Mouse (Mus musculus) MEL (cell line): ENCODE data around the gene Abcc10. TPM values are rescaled to one million over a fixed set of nuclear protein-coding genes. Genes with fewer than 3 reads are reported as not detected.

Experiments used
- DNase-seq: peaks from one replicate; pipeline ENCODE4 v3.0.0; 2011; ENCODE audit warnings: low read depth, low spot score
- H3K27ac ChIP-seq: 2 replicates; pipeline ENCODE4 v1.5.1; 2012; ENCODE audit warnings: low read depth, mild to moderate bottlenecking, control low read depth, low read length, moderate library complexity; ENCODE audit not compliant: control insufficient read depth
- H3K27me3 ChIP-seq, 2 experiments: fragments of 150-350 bp in 1 of 2; sonication (generic) in 1 of 2; 2 replicates each; pipeline ENCODE4 v1.6.1; 2012; ENCODE audit warnings: low read length in 2 of 2, mild to moderate bottlenecking in 2 of 2, improper control_type of control experiment in 1 of 2, moderate library complexity in 1 of 2; ENCODE audit not compliant: insufficient read depth in 2 of 2, control insufficient read depth in 1 of 2
- H3K36me3 ChIP-seq, 2 experiments: 2 replicates each; pipeline ENCODE4 v1.6.1; 2012 to 2014; ENCODE audit warnings: low read length in 2 of 2, improper control_type of control experiment in 1 of 2, inconsistent platforms in 1 of 2, mild to moderate bottlenecking in 1 of 2; ENCODE audit not compliant: insufficient read depth in 2 of 2, control insufficient read depth in 1 of 2
- H3K4me1 ChIP-seq, 2 experiments: fragments of 150-350 bp in 1 of 2; sonication (generic) in 1 of 2; 2 replicates each; pipeline ENCODE4 v1.6.1; 2012; ENCODE audit warnings: low read length in 2 of 2, improper control_type of control experiment in 1 of 2, mild to moderate bottlenecking in 1 of 2; ENCODE audit not compliant: insufficient read depth in 2 of 2, control insufficient read depth in 1 of 2
- H3K4me3 ChIP-seq, 2 experiments: fragments of 150-350 bp in 1 of 2; sonication (generic) in 1 of 2; 2 replicates each; pipeline ENCODE4 v1.5.1; 2012; ENCODE audit warnings: low read depth in 2 of 2, low read length in 2 of 2, mild to moderate bottlenecking in 2 of 2, moderate library complexity in 2 of 2, control low read depth in 1 of 2, improper control_type of control experiment in 1 of 2; ENCODE audit not compliant: control insufficient read depth in 1 of 2, insufficient read depth in 1 of 2
- H3K79me2 ChIP-seq: 2 replicates; pipeline ENCODE4 v1.6.1; 2012; ENCODE audit warnings: mild to moderate bottlenecking, low read length, moderate library complexity; ENCODE audit not compliant: control insufficient read depth, poor library complexity, insufficient read depth
- H3K9ac ChIP-seq: 2 replicates; pipeline ENCODE4 v1.6.1; 2012; ENCODE audit warnings: low read depth, mild to moderate bottlenecking, control low read depth, low read length, moderate library complexity; ENCODE audit not compliant: control insufficient read depth, poor library complexity, severe bottlenecking
- H3K9me3 ChIP-seq: fragments of 150-350 bp; sonication (generic); replicated peaks from 2 replicates; pipeline ENCODE4 v1.6.1; 2012; ENCODE audit warnings: mild to moderate bottlenecking, low read length, improper control_type of control experiment, moderate library complexity; ENCODE audit not compliant: insufficient read depth
- BHLHE40 ChIP-seq: IDR thresholded peaks from 2 replicates; pipeline ENCODE4 v1.6.1; 2012; ENCODE audit warnings: low read depth, mild to moderate bottlenecking, inconsistent platforms, low read length, improper control_type of control experiment, borderline replicate concordance
- CHD1 ChIP-seq: IDR thresholded peaks from 2 replicates; pipeline ENCODE4 v1.6.1; 2012; ENCODE audit warnings: low read depth, mild to moderate bottlenecking, inconsistent platforms, low read length, improper control_type of control experiment
- CTCF ChIP-seq, 3 experiments: IDR thresholded peaks in 2 of 3; conservative IDR thresholded peaks in 1 of 3; 2 replicates each; pipeline ENCODE4 v1.5.1; 2011 to 2012; ENCODE audit warnings: low read length in 3 of 3, low read depth in 2 of 3, mild to moderate bottlenecking in 2 of 3, improper control_type of control experiment in 1 of 3, inconsistent platforms in 1 of 3, mixed read lengths in 1 of 3, moderate library complexity in 1 of 3; ENCODE audit not compliant: control insufficient read depth in 1 of 3, insufficient read depth in 1 of 3, poor library complexity in 1 of 3, severe bottlenecking in 1 of 3
- MAX ChIP-seq: IDR thresholded peaks from 2 replicates; pipeline ENCODE4 v1.6.1; 2011; ENCODE audit warnings: low read length, improper control_type of control experiment
- MAZ ChIP-seq: IDR thresholded peaks from 2 replicates; pipeline ENCODE4 v1.6.1; 2012; ENCODE audit warnings: low read depth, mild to moderate bottlenecking, inconsistent platforms, low read length, improper control_type of control experiment
- POLR2A ChIP-seq, 2 experiments: IDR thresholded peaks; 2 replicates each; pipeline ENCODE4 v1.6.1; 2011 to 2012; ENCODE audit warnings: low read length in 2 of 2, mild to moderate bottlenecking in 2 of 2, control low read depth in 1 of 2, improper control_type of control experiment in 1 of 2, low read depth in 1 of 2, moderate library complexity in 1 of 2; ENCODE audit not compliant: control insufficient read depth in 1 of 2, insufficient read depth in 1 of 2, poor library complexity in 1 of 2
- POLR2AphosphoS5 ChIP-seq: IDR thresholded peaks from 2 replicates; pipeline ENCODE4 v1.6.1; 2012; ENCODE audit warnings: low read depth, borderline replicate concordance, mild to moderate bottlenecking, inconsistent platforms, low read length, moderate library complexity, mixed read lengths
- RAD21 ChIP-seq: IDR thresholded peaks from 2 replicates; pipeline ENCODE4 v1.6.1; 2011; ENCODE audit warnings: mild to moderate bottlenecking, low read depth, low read length, improper control_type of control experiment
- SIN3A ChIP-seq: IDR thresholded peaks from 2 replicates; pipeline ENCODE4 v1.6.1; 2012; ENCODE audit warnings: low read length, improper control_type of control experiment, inconsistent platforms
- SMC3 ChIP-seq: IDR thresholded peaks from 2 replicates; pipeline ENCODE4 v1.6.1; 2011; ENCODE audit warnings: low read depth, low read length, improper control_type of control experiment
- UBTF ChIP-seq: IDR thresholded peaks from 2 replicates; pipeline ENCODE4 v1.6.1; 2012; ENCODE audit warnings: low read depth, mild to moderate bottlenecking, inconsistent platforms, low read length, improper control_type of control experiment, moderate library complexity, borderline replicate concordance; ENCODE audit not compliant: insufficient read depth
- USF1 ChIP-seq: IDR thresholded peaks from 2 replicates; pipeline ENCODE4 v1.6.1; 2014; ENCODE audit warnings: low read depth, mild to moderate bottlenecking, inconsistent platforms, low read length, improper control_type of control experiment, moderate library complexity
- USF2 ChIP-seq, 2 experiments: IDR thresholded peaks; 2 replicates each; pipeline ENCODE4 v1.6.1; 2011 to 2012; ENCODE audit warnings: improper control_type of control experiment in 2 of 2, low read length in 2 of 2, borderline replicate concordance in 1 of 2, inconsistent platforms in 1 of 2, low read depth in 1 of 2, mild to moderate bottlenecking in 1 of 2; ENCODE audit not compliant: insufficient read depth in 1 of 2
- ZC3H11A ChIP-seq: IDR thresholded peaks from 2 replicates; pipeline ENCODE4 v1.6.1; 2012; ENCODE audit warnings: low read depth, mild to moderate bottlenecking, inconsistent platforms, low read length, improper control_type of control experiment
- ZMIZ1 ChIP-seq: IDR thresholded peaks from 2 replicates; pipeline ENCODE4 v1.6.1; 2012; ENCODE audit warnings: low read depth, mild to moderate bottlenecking, inconsistent platforms, low read length, improper control_type of control experiment, moderate library complexity
- ZNF384 ChIP-seq: IDR thresholded peaks from 2 replicates; pipeline ENCODE4 v1.6.1; 2012; ENCODE audit warnings: low read depth, mild to moderate bottlenecking, inconsistent platforms, low read length, improper control_type of control experiment
- polyA plus RNA-seq, 2 experiments: library from polyadenylated mRNA; stranded (reverse) in 1 of 2; unstranded in 1 of 2; fragments of >175 nt in 1 of 2; fragments of >200 nt in 1 of 2; gene quantifications; 2 replicates each; pipeline versions ENCODE4 v1.2.1 to v1.2.4; 2012; ENCODE audit warnings: low replicate concordance in 2 of 2, low read depth in 1 of 2; ENCODE audit not compliant: insufficient read length in 2 of 2, insufficient read depth in 1 of 2, missing spikeins in 1 of 2
- total RNA-seq: library from RNA; depleted of rRNA; stranded (reverse); fragments of 300-350 nt; gene quantifications from 2 replicates; pipeline ENCODE4 v1.2.3, GENCODE M21; 2012

Gene Abcc10
- total and polyA plus RNA-seq, 3 experiments, result 4.0 to 6.2 TPM; not detected in 1

DNA sequence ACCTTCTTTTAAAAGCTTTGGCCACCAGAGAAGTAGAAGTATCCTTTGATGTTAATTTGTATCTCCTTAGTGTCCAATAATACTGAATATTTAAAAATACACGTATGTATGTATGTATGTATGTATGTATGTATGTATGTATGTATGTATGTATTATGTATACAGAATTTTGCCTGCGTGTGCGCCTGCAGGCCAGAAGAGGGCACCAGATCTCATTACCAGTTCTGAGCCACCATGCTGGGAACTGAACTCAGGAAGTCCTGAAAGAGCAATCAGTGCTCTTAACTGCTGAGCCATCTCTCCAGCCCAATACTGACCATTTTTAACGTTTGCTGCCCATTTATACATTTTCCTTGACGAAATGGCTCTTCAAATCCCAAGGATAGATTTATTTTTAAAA lies 8.3 kb upstream of the Abcc10 start:
- Histone ChIP-seq H3K79me2 (no peaks in the 10 kb centered on the region), H3K27me3 (no peaks in the 10 kb centered on the region), H3K4me1 (peaks cover 2 to 13% of the 10 kb centered on the region in 2 experiments; a peak in 3 of 4 replicates), H3K36me3 (peaks cover 0 to 10% of the 10 kb centered on the region in 2 experiments; a peak in 2 of 4 replicates), H3K27ac (no peak overlapping the region), H3K9ac (no peak overlapping the region), H3K4me3 (no peak overlapping the region), H3K9me3 (no peaks in the 10 kb centered on the region)
- peak; percentile 69 for DNase-seq
- TF ChIP-seq RAD21 (peak; percentile 43), SIN3A (no peak), SMC3 (peak; percentile 64), CTCF (IDR thresholded peaks at IDR 0.05 in 2 of 3, conservative IDR thresholded peaks at IDR 0.05 in 1 of 3; ENCODE audit: control insufficient read depth in 1 of 3, insufficient read depth in 1 of 3, low read depth in 2 of 3, low read length in 3 of 3, poor library complexity in 1 of 3, severe bottlenecking in 1 of 3) (peak; percentile 54 to 79 (median 63)), ZC3H11A (peak; percentile 57; the same call in 1 of the 2 replicates), ZMIZ1 (no peak)

DNA sequence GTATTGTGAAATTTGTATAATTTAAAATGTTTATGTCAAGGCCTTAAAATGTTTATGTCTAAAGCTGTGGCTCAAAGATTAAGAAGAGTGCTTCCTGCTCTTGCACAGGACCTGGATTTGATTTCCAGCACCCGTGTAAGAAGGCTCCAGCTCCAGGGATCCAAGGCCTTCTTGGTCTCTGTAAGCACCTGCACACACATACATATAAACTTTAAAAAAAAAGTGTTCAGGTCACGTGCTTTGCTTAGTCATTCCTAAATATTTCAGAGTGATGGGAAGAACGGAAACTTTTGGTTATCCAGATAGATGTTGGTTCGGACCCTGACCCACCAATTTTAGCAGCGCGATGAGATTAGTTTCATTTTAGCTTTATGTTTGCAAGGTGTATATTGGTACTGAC lies 571 bp upstream of the Abcc10 start:
- H3K4me1 ChIP-seq, result peaks cover 4 to 21% of the 10 kb centered on the region in 2 experiments; a peak in 3 of 4 replicates
- peak; percentile 55 for DNase-seq
- peaks cover 0 to 18% of the 10 kb centered on the region in 2 experiments; a peak in 2 of 4 replicates for H3K36me3 ChIP-seq
- TF ChIP-seq BHLHE40 (0 out of 2 replicates have a peak, but pooled peaks have one; percentile 41), USF1 (peak; percentile 80), MAZ (0 out of 2 replicates have a peak, but pooled peaks have one; percentile 10), ZC3H11A (no peak)
- peak overlapping the region; percentile 77 for H3K9ac ChIP-seq
- peak overlapping the region; percentile 39 to 54 for H3K4me3 ChIP-seq
- no peaks in the 10 kb centered on the region for H3K9me3 ChIP-seq
- peak overlapping the region; percentile 94 for H3K27ac ChIP-seq
- H3K79me2 ChIP-seq, result no peaks in the 10 kb centered on the region; the same call in 1 of the 2 replicates
- H3K27me3 ChIP-seq, result no peaks in the 10 kb centered on the region

DNA sequence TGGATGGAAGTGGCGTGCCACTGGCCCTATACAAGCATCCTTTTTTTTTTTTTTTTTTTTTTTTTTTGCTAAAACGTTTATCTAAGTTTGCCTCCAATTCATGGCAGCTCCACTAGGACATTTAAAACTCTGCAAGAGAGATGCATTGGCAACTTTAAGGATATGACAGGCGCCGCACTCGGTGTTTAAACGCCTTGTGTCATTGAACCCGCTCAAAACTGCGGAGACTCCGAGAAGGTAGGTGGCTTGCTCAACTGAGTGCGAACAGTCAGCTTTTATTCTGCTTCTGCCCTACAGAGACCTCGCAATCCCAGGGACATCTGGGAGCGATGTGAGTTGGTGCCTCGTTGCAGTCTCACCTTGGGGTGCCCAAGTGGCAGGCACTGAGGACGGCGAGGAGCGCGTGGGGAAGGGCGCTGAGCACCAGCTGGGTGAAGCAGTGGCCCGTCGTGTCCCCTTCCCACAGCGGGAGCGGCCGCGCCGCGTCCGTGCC lies 693 bp downstream of the Abcc10 start:
- Histone ChIP-seq H3K9ac (peak overlapping the region; percentile 88), H3K4me3 (peak overlapping the region; percentile 60 to 78), H3K27me3 (no peaks in the 10 kb centered on the region), H3K79me2 (no peaks in the 10 kb centered on the region; the same call in 1 of the 2 replicates), H3K4me1 (peaks cover 4 to 20% of the 10 kb centered on the region in 2 experiments; a peak in 3 of 4 replicates), H3K9me3 (no peaks in the 10 kb centered on the region), H3K36me3 (peaks cover 0 to 18% of the 10 kb centered on the region in 2 experiments; a peak in 2 of 4 replicates), H3K27ac (peak overlapping the region; percentile 66)
- TF ChIP-seq POLR2A (IDR thresholded peaks at IDR 0.05; ENCODE audit: control insufficient read depth in 1 of 2, insufficient read depth in 1 of 2, low read depth in 1 of 2, low read length in 2 of 2, poor library complexity in 1 of 2) (peak in 1 of 2 experiments; percentile 96; a peak in 1 of 4 replicates), ZNF384 (peak; percentile 82), UBTF (no peak), USF2 (IDR thresholded peaks at IDR 0.05; ENCODE audit: borderline replicate concordance in 1 of 2, insufficient read depth in 1 of 2, low read depth in 1 of 2, low read length in 2 of 2) (no peak), MAX (no peak), CHD1 (no peak), POLR2AphosphoS5 (0 out of 2 replicates have a peak, but pooled peaks have one; percentile 69)
- no peak for DNase-seq
